Mouse (Mus musculus) olfactory bulb, adult 2 months (tissue): Measurements from ENCODE around the gene Serac1. TPM values are rescaled to one million over a fixed set of nuclear protein-coding genes. Genes with fewer than 3 reads are reported as not detected.

ENCODE experiments used
- H3K27ac ChIP-seq: fragments of 200-500 bp; 2 replicates; pipeline ENCODE4 v1.5.1; 2012; ENCODE audit warnings: low read depth, low read length; ENCODE audit not compliant: insufficient read depth
- H3K4me1 ChIP-seq: fragments of 200-500 bp; 2 replicates; pipeline ENCODE4 v1.6.1; 2012; ENCODE audit warnings: low read length; ENCODE audit not compliant: control insufficient read depth, insufficient read depth
- H3K4me3 ChIP-seq: fragments of 200-500 bp; 2 replicates; pipeline ENCODE4 v1.5.1; 2012; ENCODE audit warnings: mild to moderate bottlenecking, low read depth, low read length, moderate library complexity; ENCODE audit not compliant: insufficient read depth
- CTCF ChIP-seq: fragments of 200-500 bp; IDR thresholded peaks from 2 replicates; pipeline ENCODE4 v1.5.1; 2012; ENCODE audit warnings: low read depth, mild to moderate bottlenecking, low read length, moderate library complexity; ENCODE audit not compliant: insufficient read depth
- POLR2A ChIP-seq: fragments of 200-500 bp; IDR thresholded peaks from 2 replicates; pipeline ENCODE4 v1.6.1; 2012; ENCODE audit warnings: mild to moderate bottlenecking, low read depth, low read length, moderate library complexity; ENCODE audit not compliant: insufficient read depth
- WGBS: fragments of 180-500 bp; shearing (Covaris S2); methylation state at CpG from one replicate; pipeline ENCODE4 v1.1.7; 2018; 5-methylcytosine and 5-hydroxymethylcytosine counted together
- polyA plus RNA-seq: library from polyadenylated mRNA; stranded (reverse); fragments of >200 nt; gene quantifications from 2 replicates; pipeline ENCODE4 v1.2.4, GENCODE M21; 2012; ENCODE audit warnings: low replicate concordance; ENCODE audit not compliant: missing spikeins, insufficient read depth, insufficient read length

The Serac1 gene
- polyA plus RNA-seq, 1 experiment, result 202 TPM

- Histone ChIP-seq H3K27ac (no peak overlapping the region), H3K4me1 (peaks cover 5% of the 10 kb centered on the region; the same call in 1 of the 2 replicates), H3K4me3 (no peak overlapping the region)
- TF ChIP-seq CTCF (no peak), POLR2A (no peak)
- WGBS, result 76% methylated on average over 5 of the region's 5 CpGs
These were observed 3.9 kb upstream of the Serac1 start for GRCm38 (mm10) chr17:6083323-6083890.

- Histone ChIP-seq H3K27ac (no peak overlapping the region), H3K4me3 (no peak overlapping the region), H3K4me1 (no peaks in the 10 kb centered on the region)
- TF ChIP-seq POLR2A (no peak), CTCF (no peak)
- 91% methylated on average over 7 of the region's 7 CpGs for WGBS
These were observed 6.1 kb downstream of the Serac1 start for GRCm38 (mm10) chr17:6073405-6073804.

- H3K4me1 ChIP-seq, result no peaks in the 10 kb centered on the region
- WGBS, result 94% methylated on average over 6 of the region's 6 CpGs
- no peak overlapping the region for H3K27ac ChIP-seq
- no peak for TF ChIP-seq POLR2A
- no peak for TF ChIP-seq CTCF
- no peak overlapping the region for H3K4me3 ChIP-seq
These were observed 9.7 kb downstream of the Serac1 start for GRCm38 (mm10) chr17:6069866-6070265.

- no peaks in the 10 kb centered on the region for H3K4me1 ChIP-seq
- WGBS, result 92% methylated on average over 7 of the region's 7 CpGs
- TF ChIP-seq CTCF (no peak), POLR2A (no peak)
These were observed 11.9 kb downstream of the Serac1 start for GRCm38 (mm10) chr17:6067613-6068012.

GRCm38 (mm10) chr17:6066021-6066420, 13.5 kb downstream of the Serac1 start:
- Histone ChIP-seq H3K4me1 (no peaks in the 10 kb centered on the region), H3K4me3 (no peak overlapping the region), H3K27ac (no peak overlapping the region)
- WGBS, result 90% methylated on average over 2 of the region's 2 CpGs
- TF ChIP-seq CTCF (no peak), POLR2A (no peak)

More at GRCm38 (mm10) chr17:6067613-6068012, 11.9 kb downstream of the Serac1 start:
- H3K4me3 ChIP-seq, result no peak overlapping the region
- no peak overlapping the region for H3K27ac ChIP-seq

GRCm38 (mm10) chr17:6063532-6063931, 16.0 kb downstream of the Serac1 start:
- Histone ChIP-seq H3K4me3 (no peak overlapping the region), H3K4me1 (no peaks in the 10 kb centered on the region), H3K27ac (no peak overlapping the region)
- WGBS, result 93% methylated on average over 5 of the region's 5 CpGs
- TF ChIP-seq CTCF (no peak), POLR2A (no peak)

- TF ChIP-seq CTCF, result no peak
- TF ChIP-seq POLR2A, result no peak
- H3K4me1 ChIP-seq, result no peaks in the 10 kb centered on the region
- WGBS, result 88% methylated on average over 8 of the region's 8 CpGs
- H3K27ac ChIP-seq, result no peak overlapping the region
- H3K4me3 ChIP-seq, result no peak overlapping the region
These were observed 16.7 kb downstream of the Serac1 start for GRCm38 (mm10) chr17:6062793-6063192.

- Histone ChIP-seq H3K4me3 (no peak overlapping the region), H3K4me1 (peaks cover 6% of the 10 kb centered on the region), H3K27ac (no peak overlapping the region)
- 22% methylated on average over 5 of the region's 5 CpGs for WGBS
- TF ChIP-seq CTCF (no peak), POLR2A (no peak)
These were observed 24.6 kb downstream of the Serac1 start for GRCm38 (mm10) chr17:6054934-6055355.

GRCm38 (mm10) chr17:6052801-6053200, 26.7 kb downstream of the Serac1 start:
- Histone ChIP-seq H3K4me3 (no peak overlapping the region), H3K27ac (no peak overlapping the region), H3K4me1 (peaks cover 6% of the 10 kb centered on the region)
- 75% methylated on average over 4 of the region's 4 CpGs for WGBS
- TF ChIP-seq POLR2A (no peak), CTCF (no peak)
